Mouse (Mus musculus): ENCODE measurements around the gene Gm49336.

DNA sequence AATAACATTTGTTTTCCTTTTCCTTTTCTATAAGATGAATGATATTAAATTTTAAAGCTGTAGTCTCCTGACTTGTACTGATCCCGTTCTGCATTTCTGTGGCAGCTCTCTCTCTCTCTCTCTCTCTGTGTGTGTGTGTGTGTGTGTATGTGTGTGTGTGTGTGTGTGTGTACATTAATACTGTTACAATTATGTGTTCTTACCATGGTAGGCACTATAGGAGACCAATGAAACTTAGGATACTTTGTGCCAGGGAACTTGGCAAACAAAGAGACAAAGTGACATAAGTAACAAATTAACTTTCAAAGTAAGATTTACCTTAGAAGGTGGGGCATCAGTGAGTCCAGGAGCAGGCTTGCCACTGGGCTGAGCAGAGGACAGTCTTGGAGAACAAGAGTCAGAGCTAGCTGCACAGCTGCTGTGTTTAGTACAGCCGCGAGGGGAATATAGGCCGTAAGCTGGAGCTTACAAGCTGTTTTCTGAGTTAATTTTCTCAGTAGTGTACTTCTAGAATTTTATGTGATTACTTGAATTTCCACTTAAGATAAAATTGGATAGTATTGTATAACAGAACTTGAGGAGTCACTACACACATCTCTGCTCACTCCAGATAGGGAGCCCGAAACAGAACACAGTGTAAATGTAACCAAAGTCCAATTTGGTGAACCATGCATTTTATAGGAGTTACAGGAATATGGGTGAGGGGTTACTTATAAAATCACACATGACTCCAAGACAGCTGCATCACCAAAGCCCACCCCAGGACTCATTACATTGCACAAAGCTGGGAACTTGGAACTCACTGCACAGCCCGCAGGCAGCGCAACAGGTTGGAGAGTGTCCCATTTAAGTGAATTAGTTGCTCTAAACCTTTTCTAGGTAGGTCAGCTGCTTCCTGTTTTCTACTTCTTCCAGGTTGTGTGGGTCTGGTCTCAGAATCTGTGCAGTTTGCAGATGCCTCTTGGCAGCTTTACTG, 24.3 kb upstream of the Gm49336 start:
- TF ChIP-seq TBP (conservative IDR thresholded peaks at IDR 0.05; ENCODE audit: low read depth, low read length) (no peak), RAD21 (IDR thresholded peaks at IDR 0.05; ENCODE audit: low read depth, low read length) (no peak), CTCF (conservative IDR thresholded peaks at IDR 0.05 in 1 of 2, IDR thresholded peaks at IDR 0.05 in 1 of 2; ENCODE audit: low read depth in 2 of 2, low read length in 2 of 2) (no peak)
